Mouse (Mus musculus) spleen, adult 12 weeks (tissue): ENCODE measurements around the gene Jund.
A peak's percentile ranks its signal among the peaks of the same experiment; 100 is the strongest.

Source experiments
- DNase-seq: peaks from one replicate; pipeline ENCODE4 v3.0.0; 2022; ENCODE audit warnings: low spot score

Gene Jund

GRCm38 (mm10) chr8:70698310-70699109 is at the start of gene Jund:
Gene Jund (plus strand): TSS chr8:70698949.
- DNase-seq = peak; percentile 100

DNA sequence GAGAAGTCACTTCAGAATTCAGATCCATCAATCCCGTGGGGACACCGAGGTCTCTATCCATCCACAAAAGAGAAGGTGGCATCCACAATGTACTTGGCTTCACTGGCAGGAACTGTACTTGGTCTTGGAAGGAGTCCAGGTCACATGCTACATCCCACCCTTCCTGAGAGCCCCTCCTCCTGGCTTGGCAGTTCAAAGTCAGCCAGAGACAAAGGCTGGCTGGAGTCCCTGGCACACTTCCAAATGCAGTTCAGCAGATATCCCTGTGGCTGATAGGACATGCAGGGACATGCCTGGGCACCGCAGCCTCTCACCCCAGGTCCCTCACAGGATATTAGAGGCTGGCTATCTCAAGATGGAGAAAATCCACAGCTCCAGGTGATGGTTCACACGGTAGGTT is 49.4 kb upstream of the Jund start:
- DNase-seq = peak; percentile 31

DNA sequence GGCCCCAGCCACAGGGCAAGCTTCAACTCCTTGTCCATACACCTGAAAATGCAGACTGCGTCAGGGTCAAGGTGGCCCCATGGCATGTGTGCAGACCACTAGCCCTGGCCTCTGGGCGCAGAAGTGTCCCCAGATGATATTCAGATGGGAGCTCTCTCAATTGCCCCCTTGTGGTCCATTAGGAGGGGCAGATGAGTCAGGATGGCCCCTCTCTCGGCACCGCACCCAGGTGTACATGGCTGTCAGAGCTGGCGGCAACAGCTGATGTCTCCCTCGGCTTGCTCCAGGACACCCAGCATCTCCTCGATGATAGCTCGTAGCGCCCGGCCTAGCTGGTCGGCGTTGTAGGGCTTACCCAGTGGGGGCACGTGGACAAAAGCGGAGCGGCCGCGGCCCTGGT is 48.4 kb upstream of the Jund start:
- no peak for DNase-seq

- DNase-seq = peak; percentile 39
Observed at GRCm38 (mm10) chr8:70653226-70653625, 45.5 kb upstream of the Jund start.

GRCm38 (mm10) chr8:70654121-70654520 is 44.6 kb upstream of the Jund start:
- no peak for DNase-seq

DNA sequence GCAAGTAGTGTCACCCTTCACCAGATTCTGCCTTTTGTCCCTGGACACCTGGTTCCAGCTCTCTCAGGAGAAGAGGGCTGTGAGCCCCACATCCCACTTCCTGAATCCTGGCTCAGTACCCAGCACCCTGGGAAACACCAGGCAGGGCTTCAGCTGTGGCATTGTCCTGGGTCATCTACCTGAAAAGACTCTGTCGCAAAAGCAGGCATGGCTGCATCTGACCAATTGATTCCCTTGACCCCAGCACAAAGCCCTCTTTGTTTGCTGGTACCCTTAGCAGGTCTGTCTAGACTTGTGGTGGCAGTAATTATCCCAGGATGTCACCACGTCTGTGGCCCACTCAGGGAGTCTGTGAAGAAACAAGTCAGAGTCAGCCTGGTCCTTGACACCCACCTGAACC is 43.3 kb upstream of the Jund start:
- no peak for DNase-seq

GRCm38 (mm10) chr8:70656193-70656790 is 42.5 kb upstream of the Jund start:
- DNase-seq = no peak

DNA sequence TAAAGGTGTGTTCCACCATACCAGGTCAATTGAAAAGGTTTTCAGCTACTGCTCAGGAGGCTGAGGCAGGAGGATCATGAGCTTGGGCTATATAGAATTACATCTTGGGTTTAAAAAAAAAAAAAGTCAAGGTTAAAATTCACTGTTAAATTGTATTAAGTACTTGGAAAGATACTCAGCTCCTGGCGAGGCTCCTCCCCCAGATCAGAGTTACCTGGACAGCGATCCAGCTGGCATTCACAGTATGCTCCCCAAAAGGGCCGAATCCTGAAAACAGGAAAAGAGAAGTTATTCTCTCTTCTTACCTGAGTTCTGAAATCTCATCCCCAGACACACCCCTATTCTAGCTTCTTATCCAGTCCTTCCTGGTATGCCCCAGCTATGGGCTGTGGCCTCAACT is 41.5 kb upstream of the Jund start:
- DNase-seq = no peak

- no peak for DNase-seq
Observed at GRCm38 (mm10) chr8:70657739-70658138, 41.0 kb upstream of the Jund start.

DNA sequence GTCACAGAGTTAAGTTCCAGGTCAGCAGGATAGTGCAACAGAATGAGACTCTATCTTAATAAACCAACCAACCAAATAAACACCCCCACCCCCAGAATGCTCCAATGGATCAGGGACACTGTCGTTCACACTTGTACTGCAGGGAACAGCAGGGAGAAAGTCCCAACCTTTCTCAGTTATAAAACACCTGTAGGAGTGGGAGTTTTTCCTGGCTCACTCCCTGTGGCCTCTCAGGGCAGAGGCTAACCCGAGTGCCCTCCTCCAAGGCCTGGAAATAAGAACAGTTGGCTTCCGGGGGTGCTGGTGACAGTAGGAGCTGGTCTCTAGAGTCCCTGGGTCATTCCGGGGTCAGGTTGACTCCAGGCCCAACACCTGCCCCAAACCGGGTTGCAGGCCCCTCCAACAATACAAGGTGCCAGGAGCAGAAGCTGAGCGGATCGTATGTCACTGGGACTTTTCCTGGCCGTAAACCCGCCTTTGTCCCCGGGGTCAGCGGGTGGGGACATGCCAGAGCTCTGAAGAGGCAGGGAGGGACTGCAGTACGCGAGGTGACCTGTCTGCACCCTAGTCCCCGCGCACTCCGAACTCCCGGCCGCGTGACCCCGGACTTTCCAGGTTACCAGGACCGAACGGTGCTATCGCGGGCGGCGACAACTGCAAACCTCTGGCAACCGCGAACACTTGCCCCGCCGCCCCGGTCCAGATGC is 39.7 kb upstream of the Jund start:
- no peak for DNase-seq

- DNase-seq = peak; percentile 68
Observed at GRCm38 (mm10) chr8:70659604-70660272, 39.0 kb upstream of the Jund start.

GRCm38 (mm10) chr8:70660273-70660725 is 38.5 kb upstream of the Jund start, which contains the start of gene Pgpep1:
Gene Pgpep1 (minus strand): TSS chr8:70660388.
- no peak for DNase-seq

GRCm38 (mm10) chr8:70663691-70664090 is 35.1 kb upstream of the Jund start:
- no peak for DNase-seq

- DNase-seq = no peak
Observed at GRCm38 (mm10) chr8:70664631-70665030, 34.1 kb upstream of the Jund start.

DNA sequence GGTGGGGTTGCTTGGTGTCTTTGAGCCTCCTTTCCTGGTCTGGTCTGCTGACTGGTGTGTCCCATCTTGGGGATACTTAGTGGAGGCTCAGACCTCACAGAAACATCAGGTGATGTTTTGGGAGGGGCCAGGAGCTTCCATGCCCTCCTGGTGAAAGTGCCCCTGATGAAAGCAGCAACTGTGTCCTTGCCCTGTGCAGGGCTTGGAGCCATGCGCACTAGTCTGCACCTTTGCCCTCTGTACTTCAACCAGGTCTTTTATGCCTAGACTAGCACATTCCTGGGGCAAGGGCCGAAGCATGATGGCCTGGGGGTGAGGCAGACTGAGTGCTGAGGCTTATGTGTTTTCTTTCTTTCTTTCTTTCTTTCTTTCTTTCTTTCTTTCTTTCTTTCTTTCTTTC is 33.1 kb upstream of the Jund start:
- no peak for DNase-seq

DNA sequence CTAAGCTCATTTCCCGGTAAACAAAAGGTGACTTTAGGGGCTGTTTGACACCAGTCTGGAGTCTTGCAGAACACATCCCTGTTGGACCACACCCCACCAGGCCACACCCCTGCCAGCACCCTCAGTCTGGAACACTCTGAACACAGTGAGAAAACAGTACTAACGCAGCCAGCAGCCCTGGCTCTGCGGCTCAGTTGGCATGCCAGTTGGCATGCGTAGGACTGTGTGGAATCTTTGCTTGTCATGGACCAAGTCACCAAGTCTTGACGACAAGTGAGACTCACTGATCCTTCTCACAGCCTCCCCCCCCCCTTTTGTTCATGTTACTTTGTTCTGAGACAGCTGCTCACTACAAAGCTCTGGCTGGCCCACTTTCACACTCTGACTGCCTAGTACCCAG is 31.7 kb upstream of the Jund start:
- no peak for DNase-seq

- DNase-seq = no peak
Observed at GRCm38 (mm10) chr8:70671615-70672324, 27.0 kb upstream of the Jund start.

- no peak for DNase-seq
Observed at GRCm38 (mm10) chr8:70672325-70673078, 26.2 kb upstream of the Jund start.

GRCm38 (mm10) chr8:70673079-70673856 is 25.5 kb upstream of the Jund start, which contains the start of gene Lsm4:
Gene Lsm4 (plus strand): TSS chr8:70673248.
- peak; percentile 97 for DNase-seq

DNA sequence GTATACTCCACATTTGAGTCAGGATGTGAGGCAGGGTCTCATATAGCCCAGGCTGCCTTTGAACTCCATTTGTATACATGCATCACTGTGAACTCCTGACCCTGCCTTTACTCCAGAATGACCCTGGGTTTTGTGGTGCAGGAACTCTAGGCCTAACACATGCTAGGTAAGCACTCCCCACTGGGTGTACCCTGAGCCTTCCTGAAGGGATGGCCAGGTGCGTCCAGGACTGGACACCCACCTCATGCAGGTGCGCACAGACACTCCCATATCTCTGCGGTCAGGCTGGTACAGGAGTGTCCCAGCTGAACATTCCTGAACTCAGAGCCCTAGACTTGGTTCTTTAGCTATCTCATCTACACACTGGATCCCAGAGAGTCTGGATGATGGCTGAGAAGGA is 24.6 kb upstream of the Jund start:
- DNase-seq = no peak
